Mouse (Mus musculus): ENCODE results near the gene Akap13. TPM values are rescaled to one million over a fixed set of nuclear protein-coding genes. Genes with fewer than 3 reads are reported as not detected.

Gene Akap13
- total and polyA plus RNA-seq, 3 experiments, result 11.4 to 32.5 (median 27.7) TPM

- no peaks in the 10 kb centered on the region for H3K79me2 ChIP-seq (replicated peaks; ENCODE audit: control insufficient read depth, extremely low read depth, insufficient read depth, poor library complexity, severe bottlenecking)
- peaks cover 15 to 40% of the 10 kb centered on the region in 2 experiments for H3K4me1 ChIP-seq (ENCODE audit: control insufficient read depth in 1 of 2, insufficient read depth in 2 of 2)
- H3K4me2 ChIP-seq (ENCODE audit: insufficient read depth, low read depth, poor library complexity, severe bottlenecking), result no peak overlapping the region
- no peak overlapping the region for H3K4me3 ChIP-seq (replicated peaks in 1 of 3; ENCODE audit: low read depth in 2 of 3, low read length in 2 of 3, poor library complexity in 1 of 3)
- TF ChIP-seq MAFK (IDR thresholded peaks at IDR 0.05; ENCODE audit: insufficient replicate concordance, low read length) (no peak), ZKSCAN1 (IDR thresholded peaks at IDR 0.05; ENCODE audit: borderline replicate concordance, low read depth, low read length) (no peak), MAZ (IDR thresholded peaks at IDR 0.05; ENCODE audit: low read depth, low read length) (no peak), HCFC1 (IDR thresholded peaks at IDR 0.05; ENCODE audit: low read depth, low read length) (no peak), ZNF384 (IDR thresholded peaks at IDR 0.05; ENCODE audit: low read depth, low read length) (no peak), MEF2A (IDR thresholded peaks at IDR 0.05; ENCODE audit: borderline replicate concordance, low read depth, low read length) (no peak), ETS1 (conservative IDR thresholded peaks at IDR 0.05; ENCODE audit: low read depth, low read length) (no peak), ZC3H11A (IDR thresholded peaks at IDR 0.05; ENCODE audit: low read depth, low read length) (no peak), JUN (IDR thresholded peaks at IDR 0.05; ENCODE audit: insufficient read depth, low read depth, low read length) (no peak), USF2 (conservative IDR thresholded peaks at IDR 0.05; ENCODE audit: low read depth, low read length) (no peak), USF1 (IDR thresholded peaks at IDR 0.05; ENCODE audit: low read depth, low read length) (no peak), MXI1 (IDR thresholded peaks at IDR 0.05; ENCODE audit: low read depth, low read length) (no peak), MYC (IDR thresholded peaks at IDR 0.05; ENCODE audit: low read depth, low read length) (no peak), CHD2 (IDR thresholded peaks at IDR 0.05; ENCODE audit: low read length) (no peak), MAX (IDR thresholded peaks at IDR 0.05; ENCODE audit: low read length) (no peak)
- H3K36me3 ChIP-seq (replicated peaks in 1 of 2; ENCODE audit: control insufficient read depth in 1 of 2, insufficient read depth in 1 of 2, low read length in 1 of 2), result no peaks in the 10 kb centered on the region
- dilution Hi-C loops (cut with MboI; ENCODE audit: extremely low pct_ligation_motif_present, extremely low pct_unique_long_range_greater_than_20kb, low sequenced_read_pairs), result no loop called here
- no peak for DNase-seq (ENCODE audit: extremely low read depth)
- H3K27me3 ChIP-seq (replicated peaks), result no peaks in the 10 kb centered on the region
- in situ Hi-C loops (cut with MboI; ENCODE audit: low pct_ligation_motif_present, low pct_unique_long_range_greater_than_20kb, low sequenced_read_pairs), result no loop called here
- no peak overlapping the region for H3K27ac ChIP-seq (ENCODE audit: insufficient read depth, low read depth)
- H3K9me3 ChIP-seq (replicated peaks; ENCODE audit: low read length), result no peaks in the 10 kb centered on the region
- no peak overlapping the region for H3K9ac ChIP-seq (ENCODE audit: insufficient read depth, low read depth)
Measured at GRCm38 (mm10) chr7:75412011-75412510, 43.3 kb upstream of the Akap13 start.

GRCm38 (mm10) chr7:75412568-75412967 lies 42.8 kb upstream of the Akap13 start:
- Histone ChIP-seq H3K36me3 (replicated peaks in 1 of 2; ENCODE audit: control insufficient read depth in 1 of 2, insufficient read depth in 1 of 2, low read length in 1 of 2) (no peaks in the 10 kb centered on the region), H3K27me3 (replicated peaks) (no peaks in the 10 kb centered on the region), H3K27ac (ENCODE audit: insufficient read depth, low read depth) (no peak overlapping the region), H3K4me1 (ENCODE audit: control insufficient read depth in 1 of 2, insufficient read depth in 2 of 2) (peaks cover 15 to 40% of the 10 kb centered on the region in 2 experiments), H3K4me3 (replicated peaks in 1 of 3; ENCODE audit: low read depth in 2 of 3, low read length in 2 of 3, poor library complexity in 1 of 3) (no peak overlapping the region), H3K4me2 (ENCODE audit: insufficient read depth, low read depth, poor library complexity, severe bottlenecking) (no peak overlapping the region), H3K79me2 (replicated peaks; ENCODE audit: control insufficient read depth, extremely low read depth, insufficient read depth, poor library complexity, severe bottlenecking) (no peaks in the 10 kb centered on the region), H3K9ac (ENCODE audit: insufficient read depth, low read depth) (no peak overlapping the region), H3K9me3 (replicated peaks; ENCODE audit: low read length) (no peaks in the 10 kb centered on the region)
- in situ Hi-C loops (cut with MboI; ENCODE audit: low pct_ligation_motif_present, low pct_unique_long_range_greater_than_20kb, low sequenced_read_pairs) (no loop called here), dilution Hi-C loops (cut with MboI; ENCODE audit: extremely low pct_ligation_motif_present, extremely low pct_unique_long_range_greater_than_20kb, low sequenced_read_pairs) (no loop called here)
- DNase-seq (ENCODE audit: extremely low read depth), result no peak
- TF ChIP-seq POLR2A (IDR thresholded peaks at IDR 0.05; ENCODE audit: low read depth, low read length) (no peak), TBP (conservative IDR thresholded peaks at IDR 0.05; ENCODE audit: low read depth, low read length) (no peak), NRF1 (IDR thresholded peaks at IDR 0.05; ENCODE audit: low read depth, low read length) (no peak)
